25 mouse cellular contexts compared by ENCODE assay signal in the genomic region with DNA sequence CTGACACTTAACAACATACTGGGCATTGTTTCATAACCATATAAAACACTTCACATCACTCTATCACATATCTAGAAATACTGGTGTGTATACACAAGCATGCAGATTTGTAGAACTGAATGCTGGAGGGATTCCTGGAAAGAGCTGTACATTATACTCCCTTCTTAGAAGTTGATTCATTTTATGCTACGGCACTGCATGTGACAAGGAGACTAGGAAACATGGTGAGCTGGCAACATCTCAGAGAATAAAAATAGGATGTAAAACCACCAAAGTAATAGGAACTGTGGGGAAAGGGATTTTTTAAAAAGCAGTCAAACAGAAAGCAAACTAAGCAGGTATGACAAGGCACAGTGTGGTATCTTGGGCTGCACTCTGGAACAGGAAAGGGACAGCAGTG.
DNase-seq lines count a peak whose midpoint lies in the region; ATAC-seq and TF ChIP-seq lines count a peak whose summit lies in the region.
"Had no signal": no experiment of that assay in that cellular context is flagged by ENCODE, and none has a peak within 500 bp of the region (broad histone marks: within the 10 kb centered on the region; RNA-seq: fewer than 3 reads in every experiment).

No protein-coding gene starts in this region.

- H3K4me1 ChIP-seq in stomach, postnatal 0 days (replicated peaks; ENCODE audit: control insufficient read depth, insufficient read depth) = no peaks in the 10 kb centered on the region
- H3K4me1 ChIP-seq: forebrain, embryonic 13.5 days; heart, embryonic 10.5 days; heart, embryonic 15.5 days; hindbrain, embryonic 10.5 days had no signal

- H3K4me3 ChIP-seq in stomach, postnatal 0 days (ENCODE audit: low read depth, low read length) = no peak overlapping the region
- H3K4me3 ChIP-seq: embryonic facial prominence, embryonic 13.5 days; forebrain, embryonic 13.5 days; heart, embryonic 10.5 days; heart, embryonic 15.5 days; hindbrain, embryonic 10.5 days had no signal

- H3K36me3 ChIP-seq in stomach, postnatal 0 days (ENCODE audit: control insufficient read depth, insufficient read depth, low read length) = no peaks in the 10 kb centered on the region
- H3K36me3 ChIP-seq: embryonic facial prominence, embryonic 13.5 days; heart, embryonic 10.5 days; heart, embryonic 15.5 days; hindbrain, embryonic 10.5 days had no signal

- no peak for DNase-seq in frontal cortex, postnatal 25 days (ENCODE audit: low spot score in 2 of 2)
- DNase-seq in stomach, postnatal 0 days (ENCODE audit: low spot score) = no peak
- no peak for DNase-seq in adrenal gland, adult 8-10 months
- no peak for DNase-seq in left cerebral cortex, postnatal 36 days (ENCODE audit: low spot score in 2 of 2)
- no peak for DNase-seq in kidney, postnatal 4 days
- DNase-seq: adrenal gland, adult 2 months; adrenal gland, postnatal 36 days; B cell, adult 2 months; cerebellum, adult 11-12 months; cerebellum, adult 9-10 months; cerebellum, postnatal 25 days; forebrain, postnatal 0 days; gastrocnemius, postnatal 36 days; heart, postnatal 14 days had no signal

- peak; percentile 59; the same call in 1 of the 2 replicates for ATAC-seq in frontal cortex, adult (ENCODE audit: low TSS enrichment)
- peak; percentile 23 to 56; a peak in 1 of 4 replicates for ATAC-seq in hematopoietic stem cell, adult 5-6 weeks (replicated peaks in 1 of 2; ENCODE audit: insufficient read depth in 1 of 2, low FRiP score in 2 of 2, low TSS enrichment in 1 of 2, low read depth in 1 of 2, poor library complexity in 2 of 2, severe bottlenecking in 2 of 2)
- 0 out of 2 replicates have a peak, but pooled peaks have one; percentile 35 for ATAC-seq in stomach, postnatal 0 days (ENCODE audit: low FRiP score, low TSS enrichment)
- ATAC-seq: CD4-positive, CD25-positive, alpha-beta regulatory T cell, adult 4 months; forebrain, embryonic 13.5 days; intestine, embryonic 16.5 days; Patski had no signal

- no peaks in the 10 kb centered on the region for H3K27me3 ChIP-seq in stomach, postnatal 0 days (ENCODE audit: control insufficient read depth, insufficient read depth, low read length)
- H3K27me3 ChIP-seq: embryonic facial prominence, embryonic 13.5 days; forebrain, embryonic 13.5 days; heart, embryonic 15.5 days; Patski had no signal

- no peak for TF ChIP-seq CTCF in stomach, postnatal 0 days (IDR thresholded peaks at IDR 0.05; ENCODE audit: low read depth)

- no peak overlapping the region for H3K9ac ChIP-seq in stomach, postnatal 0 days (ENCODE audit: low read length)
- H3K9ac ChIP-seq: embryonic facial prominence, embryonic 13.5 days; forebrain, embryonic 13.5 days; forebrain, postnatal 0 days; heart, embryonic 15.5 days; hindbrain, embryonic 14.5 days had no signal

- intact Hi-C loops in left cerebral cortex, postnatal 36 days (cut with DNase I) = no loop called here

- no peak overlapping the region for H3K27ac ChIP-seq in stomach, postnatal 0 days (replicated peaks)
- H3K27ac ChIP-seq: embryonic facial prominence, embryonic 13.5 days; forebrain, embryonic 13.5 days; heart, embryonic 10.5 days; heart, embryonic 15.5 days; hindbrain, embryonic 10.5 days; hindbrain, embryonic 14.5 days had no signal

- no peak for TF ChIP-seq EP300 in stomach, postnatal 0 days (optimal IDR thresholded peaks at IDR 0.05)

- no peak overlapping the region for H3K4me2 ChIP-seq in stomach, postnatal 0 days (replicated peaks; ENCODE audit: low read depth)
- H3K4me2 ChIP-seq: embryonic facial prominence, embryonic 13.5 days; forebrain, embryonic 13.5 days; heart, embryonic 15.5 days; hindbrain, embryonic 14.5 days had no signal

- WGBS in stomach, postnatal 0 days = 47% methylated on average over 1 of the region's 1 CpGs

- H3K9me3 ChIP-seq in stomach, postnatal 0 days (ENCODE audit: control insufficient read depth, low read length) = no peaks in the 10 kb centered on the region
- H3K9me3 ChIP-seq: embryonic facial prominence, embryonic 13.5 days; forebrain, embryonic 13.5 days; heart, embryonic 10.5 days; heart, embryonic 15.5 days; hindbrain, embryonic 10.5 days had no signal
